Mouse (Mus musculus): Measurements from ENCODE around the gene Slc7a5. TPM values are rescaled to one million over a fixed set of nuclear protein-coding genes. Genes with fewer than 3 reads are reported as not detected.

Gene Slc7a5
- total RNA-seq, 1 experiment, result 173 TPM

GRCm38 (mm10) chr8:121861276-121861675 is 46.2 kb downstream of the Slc7a5 start:
- no peak for DNase-seq (ENCODE audit: low read depth, low spot score)
- TF ChIP-seq MAFK (IDR thresholded peaks at IDR 0.05; ENCODE audit: insufficient read depth, low read depth, low read length), result no peak
- TF ChIP-seq HCFC1 (IDR thresholded peaks at IDR 0.05; ENCODE audit: borderline replicate concordance, insufficient read depth, low read length), result no peak
- no peak for TF ChIP-seq ZC3H11A (IDR thresholded peaks at IDR 0.05; ENCODE audit: borderline replicate concordance, low read depth, low read length)
- no peak for TF ChIP-seq ZNF384 (IDR thresholded peaks at IDR 0.05; ENCODE audit: low read depth, low read length)
- TF ChIP-seq CHD2 (IDR thresholded peaks at IDR 0.05; ENCODE audit: low read depth, low read length), result no peak
- no peak overlapping the region for H3K27ac ChIP-seq (ENCODE audit: insufficient read depth, low read depth, low read length, poor library complexity, severe bottlenecking)
- no peaks in the 10 kb centered on the region for H3K36me3 ChIP-seq (ENCODE audit: control insufficient read depth, insufficient read depth, low read length, poor library complexity, severe bottlenecking)
- in situ Hi-C loops (cut with MboI; ENCODE audit: low sequenced_read_pairs in 2 of 2, unreplicated experiment in 2 of 2), result no loop called here
- H3K9ac ChIP-seq (ENCODE audit: insufficient read depth, low read depth, low read length, poor library complexity, severe bottlenecking), result no peak overlapping the region
- H3K4me1 ChIP-seq (ENCODE audit: control insufficient read depth in 2 of 2, insufficient read depth in 2 of 2, low read length in 2 of 2, poor library complexity in 1 of 2), result peaks cover 0 to 8% of the 10 kb centered on the region in 2 experiments; a peak in 1 of 4 replicates
- H3K9me3 ChIP-seq (ENCODE audit: control insufficient read depth, insufficient read depth, low read depth, low read length), result no peaks in the 10 kb centered on the region
- H3K4me3 ChIP-seq (ENCODE audit: insufficient read depth in 1 of 2, low read depth in 1 of 2, low read length in 2 of 2, poor library complexity in 1 of 2, severe bottlenecking in 1 of 2), result no peak overlapping the region

GRCm38 (mm10) chr8:121857747-121858146 is 49.7 kb downstream of the Slc7a5 start:
- H3K4me3 ChIP-seq (ENCODE audit: insufficient read depth in 1 of 2, low read depth in 1 of 2, low read length in 2 of 2, poor library complexity in 1 of 2, severe bottlenecking in 1 of 2), result no peak overlapping the region
- no peak for DNase-seq (ENCODE audit: low read depth, low spot score)
- H3K4me1 ChIP-seq (ENCODE audit: control insufficient read depth in 2 of 2, insufficient read depth in 2 of 2, low read length in 2 of 2, poor library complexity in 1 of 2), result peaks cover 0 to 10% of the 10 kb centered on the region in 2 experiments; a peak in 1 of 4 replicates
- in situ Hi-C loops (cut with MboI; ENCODE audit: low sequenced_read_pairs in 2 of 2, unreplicated experiment in 2 of 2), result loop anchor here in 1 of 2 experiments (10.0 kb wide), 1 partner anchor 57 kb away; no protein-coding TSS in a partner anchor
- H3K9ac ChIP-seq (ENCODE audit: insufficient read depth, low read depth, low read length, poor library complexity, severe bottlenecking), result no peak overlapping the region
- H3K27ac ChIP-seq (ENCODE audit: insufficient read depth, low read depth, low read length, poor library complexity, severe bottlenecking), result no peak overlapping the region
- TF ChIP-seq ZNF384 (IDR thresholded peaks at IDR 0.05; ENCODE audit: low read depth, low read length) (no peak), ZC3H11A (IDR thresholded peaks at IDR 0.05; ENCODE audit: borderline replicate concordance, low read depth, low read length) (no peak), MAFK (IDR thresholded peaks at IDR 0.05; ENCODE audit: insufficient read depth, low read depth, low read length) (no peak), HCFC1 (IDR thresholded peaks at IDR 0.05; ENCODE audit: borderline replicate concordance, insufficient read depth, low read length) (no peak), CHD2 (IDR thresholded peaks at IDR 0.05; ENCODE audit: low read depth, low read length) (no peak)
- H3K36me3 ChIP-seq (ENCODE audit: control insufficient read depth, insufficient read depth, low read length, poor library complexity, severe bottlenecking), result no peaks in the 10 kb centered on the region
- H3K9me3 ChIP-seq (ENCODE audit: control insufficient read depth, insufficient read depth, low read depth, low read length), result no peaks in the 10 kb centered on the region

GRCm38 (mm10) chr8:121857331-121857730 is 50.2 kb downstream of the Slc7a5 start:
- no peak for DNase-seq (ENCODE audit: low read depth, low spot score)
- H3K36me3 ChIP-seq (ENCODE audit: control insufficient read depth, insufficient read depth, low read length, poor library complexity, severe bottlenecking), result no peaks in the 10 kb centered on the region
- no peak overlapping the region for H3K9ac ChIP-seq (ENCODE audit: insufficient read depth, low read depth, low read length, poor library complexity, severe bottlenecking)
- H3K9me3 ChIP-seq (ENCODE audit: control insufficient read depth, insufficient read depth, low read depth, low read length), result no peaks in the 10 kb centered on the region
- H3K4me1 ChIP-seq (ENCODE audit: control insufficient read depth in 2 of 2, insufficient read depth in 2 of 2, low read length in 2 of 2, poor library complexity in 1 of 2), result peaks cover 1 to 10% of the 10 kb centered on the region in 2 experiments; a peak in 2 of 4 replicates
- TF ChIP-seq MAFK (IDR thresholded peaks at IDR 0.05; ENCODE audit: insufficient read depth, low read depth, low read length) (no peak), ZNF384 (IDR thresholded peaks at IDR 0.05; ENCODE audit: low read depth, low read length) (no peak), CHD2 (IDR thresholded peaks at IDR 0.05; ENCODE audit: low read depth, low read length) (no peak), ZC3H11A (IDR thresholded peaks at IDR 0.05; ENCODE audit: borderline replicate concordance, low read depth, low read length) (no peak), HCFC1 (IDR thresholded peaks at IDR 0.05; ENCODE audit: borderline replicate concordance, insufficient read depth, low read length) (no peak)
- H3K4me3 ChIP-seq (ENCODE audit: insufficient read depth in 1 of 2, low read depth in 1 of 2, low read length in 2 of 2, poor library complexity in 1 of 2, severe bottlenecking in 1 of 2), result no peak overlapping the region
- in situ Hi-C loops (cut with MboI; ENCODE audit: low sequenced_read_pairs in 2 of 2, unreplicated experiment in 2 of 2), result loop anchor here in 1 of 2 experiments (10.0 kb wide), 1 partner anchor 57 kb away; no protein-coding TSS in a partner anchor
- H3K27ac ChIP-seq (ENCODE audit: insufficient read depth, low read depth, low read length, poor library complexity, severe bottlenecking), result no peak overlapping the region

GRCm38 (mm10) chr8:121856071-121856746 is 51.3 kb downstream of the Slc7a5 start:
- H3K4me1 ChIP-seq (ENCODE audit: control insufficient read depth in 2 of 2, insufficient read depth in 2 of 2, low read length in 2 of 2, poor library complexity in 1 of 2), result peaks cover 3 to 11% of the 10 kb centered on the region in 2 experiments; a peak in 2 of 4 replicates
- no peak overlapping the region for H3K27ac ChIP-seq (ENCODE audit: insufficient read depth, low read depth, low read length, poor library complexity, severe bottlenecking)
- H3K4me3 ChIP-seq (ENCODE audit: insufficient read depth in 1 of 2, low read depth in 1 of 2, low read length in 2 of 2, poor library complexity in 1 of 2, severe bottlenecking in 1 of 2), result no peak overlapping the region
- in situ Hi-C loops (cut with MboI; ENCODE audit: low sequenced_read_pairs in 2 of 2, unreplicated experiment in 2 of 2), result loop anchor here in 1 of 2 experiments (10.0 kb wide), 1 partner anchor 59 kb away; no protein-coding TSS in a partner anchor
- no peak for DNase-seq (ENCODE audit: low read depth, low spot score)
- no peaks in the 10 kb centered on the region for H3K9me3 ChIP-seq (ENCODE audit: control insufficient read depth, insufficient read depth, low read depth, low read length)
- H3K9ac ChIP-seq (ENCODE audit: insufficient read depth, low read depth, low read length, poor library complexity, severe bottlenecking), result no peak overlapping the region
- TF ChIP-seq MAFK (IDR thresholded peaks at IDR 0.05; ENCODE audit: insufficient read depth, low read depth, low read length), result no peak
- TF ChIP-seq ZNF384 (IDR thresholded peaks at IDR 0.05; ENCODE audit: low read depth, low read length), result no peak
- no peak for TF ChIP-seq CHD2 (IDR thresholded peaks at IDR 0.05; ENCODE audit: low read depth, low read length)
- TF ChIP-seq ZC3H11A (IDR thresholded peaks at IDR 0.05; ENCODE audit: borderline replicate concordance, low read depth, low read length), result no peak
- TF ChIP-seq HCFC1 (IDR thresholded peaks at IDR 0.05; ENCODE audit: borderline replicate concordance, insufficient read depth, low read length), result no peak
- H3K36me3 ChIP-seq (ENCODE audit: control insufficient read depth, insufficient read depth, low read length, poor library complexity, severe bottlenecking), result no peaks in the 10 kb centered on the region

All from ES-E14 (cell line).